Mouse (Mus musculus) E14TG2a.4 (cell line): ENCODE measurements around the gene Gpr171.
"Not testable (repeated sequence)": the region's sequence is repeated elsewhere in the genome, so short reads cannot be mapped to it uniquely, and the experiment has no call there.

ENCODE experiments used
- H3K27me3 ChIP-seq: 2 replicates; pipeline ENCODE4 v1.6.1; 2014; ENCODE audit warnings: low read length, control low read depth; ENCODE audit not compliant: insufficient read depth
- H3K36me3 ChIP-seq: 2 replicates; pipeline ENCODE4 v1.6.1; 2014; ENCODE audit warnings: low read length, control low read depth; ENCODE audit not compliant: insufficient read depth
- H3K4me1 ChIP-seq: replicated peaks from 2 replicates; pipeline ENCODE4 v1.6.1; 2014; ENCODE audit warnings: low read depth, low read length, control low read depth
- H3K4me3 ChIP-seq: replicated peaks from 2 replicates; pipeline ENCODE4 v1.5.1; 2014; ENCODE audit warnings: mild to moderate bottlenecking, low read length
- H3K9me3 ChIP-seq: 2 replicates; pipeline ENCODE4 v1.6.1; 2014; ENCODE audit warnings: low read length, control low read depth
- CTCF ChIP-seq: conservative IDR thresholded peaks from 2 replicates; pipeline ENCODE4 v1.5.1; 2014; ENCODE audit warnings: low read length
- NANOG ChIP-seq: IDR thresholded peaks from 2 replicates; pipeline ENCODE4 v1.6.1; 2014; ENCODE audit warnings: borderline replicate concordance, low read length, mixed read lengths
- POU5F1 ChIP-seq: IDR thresholded peaks from 2 replicates; pipeline ENCODE4 v1.6.1; 2014; ENCODE audit warnings: low read length, borderline replicate concordance

Gene Gpr171

GRCm38 (mm10) chr3:59101218-59101986, at the start of gene Gpr171:
Gene Gpr171, minus strand, starts transcription at chr3:59101821.
- no peaks in the 10 kb centered on the region for H3K36me3 ChIP-seq
- H3K9me3 ChIP-seq = no peaks in the 10 kb centered on the region
- H3K4me3 ChIP-seq = no peak within 1 kb of the TSS
- TF ChIP-seq POU5F1 (no peak), NANOG (no peak), CTCF (no peak)
- no peaks in the 10 kb centered on the region for H3K4me1 ChIP-seq
- no peaks in the 10 kb centered on the region for H3K27me3 ChIP-seq

GRCm38 (mm10) chr3:59150624-59151023, 49.0 kb upstream of the Gpr171 start:
- no peaks in the 10 kb centered on the region for H3K36me3 ChIP-seq
- no peaks in the 10 kb centered on the region for H3K27me3 ChIP-seq
- H3K9me3 ChIP-seq = no peaks in the 10 kb centered on the region
- no peak overlapping the region for H3K4me3 ChIP-seq
- H3K4me1 ChIP-seq = no peaks in the 10 kb centered on the region
- TF ChIP-seq POU5F1 (no peak), NANOG (no peak), CTCF (no peak)

- TF ChIP-seq CTCF = no peak
- no peak for TF ChIP-seq NANOG
- TF ChIP-seq POU5F1 = no peak
- no peaks in the 10 kb centered on the region for H3K36me3 ChIP-seq
These were observed 48.0 kb upstream of the Gpr171 start for GRCm38 (mm10) chr3:59149646-59150045.

GRCm38 (mm10) chr3:59145194-59145593, 43.6 kb upstream of the Gpr171 start:
- Histone ChIP-seq H3K36me3 (no peaks in the 10 kb centered on the region), H3K9me3 (no peaks in the 10 kb centered on the region), H3K4me1 (no peaks in the 10 kb centered on the region), H3K27me3 (no peaks in the 10 kb centered on the region), H3K4me3 (no peak overlapping the region)
- TF ChIP-seq POU5F1 (no peak), CTCF (no peak), NANOG (no peak)

More at GRCm38 (mm10) chr3:59149646-59150045, 48.0 kb upstream of the Gpr171 start:
- Histone ChIP-seq H3K9me3 (no peaks in the 10 kb centered on the region), H3K4me1 (no peaks in the 10 kb centered on the region), H3K4me3 (no peak overlapping the region), H3K27me3 (no peaks in the 10 kb centered on the region)

GRCm38 (mm10) chr3:59141507-59142305, 40.1 kb upstream of the Gpr171 start:
- Histone ChIP-seq H3K4me3 (no peak overlapping the region), H3K36me3 (no peaks in the 10 kb centered on the region), H3K4me1 (no peaks in the 10 kb centered on the region), H3K9me3 (no peaks in the 10 kb centered on the region), H3K27me3 (no peaks in the 10 kb centered on the region)
- TF ChIP-seq CTCF = no peak
- TF ChIP-seq POU5F1 = no peak
- no peak for TF ChIP-seq NANOG

GRCm38 (mm10) chr3:59140941-59141340, 39.3 kb upstream of the Gpr171 start:
- H3K27me3 ChIP-seq, H3K36me3 ChIP-seq, H3K4me1 ChIP-seq, H3K4me3 ChIP-seq, H3K9me3 ChIP-seq: not testable (repeated sequence)

- no peaks in the 10 kb centered on the region for H3K27me3 ChIP-seq
- TF ChIP-seq NANOG (no peak), POU5F1 (no peak), CTCF (no peak)
These were observed 38.5 kb upstream of the Gpr171 start for GRCm38 (mm10) chr3:59140115-59140514.

GRCm38 (mm10) chr3:59139651-59140051, 38.0 kb upstream of the Gpr171 start:
- H3K27me3 ChIP-seq = no peaks in the 10 kb centered on the region
- TF ChIP-seq POU5F1 = no peak
- no peak for TF ChIP-seq NANOG
- no peak for TF ChIP-seq CTCF

More at GRCm38 (mm10) chr3:59140115-59140514, 38.5 kb upstream of the Gpr171 start:
- no peaks in the 10 kb centered on the region for H3K36me3 ChIP-seq
- no peak overlapping the region for H3K4me3 ChIP-seq
- H3K9me3 ChIP-seq = no peaks in the 10 kb centered on the region
- H3K4me1 ChIP-seq = no peaks in the 10 kb centered on the region

More at GRCm38 (mm10) chr3:59139651-59140051, 38.0 kb upstream of the Gpr171 start:
- Histone ChIP-seq H3K36me3 (no peaks in the 10 kb centered on the region), H3K4me1 (no peaks in the 10 kb centered on the region), H3K4me3 (no peak overlapping the region), H3K9me3 (no peaks in the 10 kb centered on the region)
